Mouse (Mus musculus): Measurements from ENCODE around the gene Selplg. TPM values are rescaled to one million over a fixed set of nuclear protein-coding genes. Genes with fewer than 3 reads are reported as not detected.
"Not testable (repeated sequence)": the region's sequence is repeated elsewhere in the genome, so short reads cannot be mapped to it uniquely, and the experiment has no call there.

Selplg gene
- polyA plus RNA-seq, 1 experiment from 2014 or later, result 2.3 TPM

GRCm38 (mm10) chr5:113799691-113800090 is 32.8 kb downstream of the Selplg start:
- Histone ChIP-seq H3K27ac (replicated peaks) (no peak overlapping the region), H3K4me1 (peaks cover 8% of the 10 kb centered on the region), H3K36me3 (no peaks in the 10 kb centered on the region), H3K4me3 (replicated peaks) (peak overlapping the region; percentile 22), H3K9ac (replicated peaks) (0 out of 2 replicates have a peak overlapping the region, but pooled peaks have one; percentile 23), H3K9me3 (replicated peaks) (no peaks in the 10 kb centered on the region), H3K4me2 (peak overlapping the region; percentile 27; the same call in 1 of the 2 replicates), H3K27me3 (replicated peaks) (0 out of 2 replicates have a peak, but pooled peaks cover 3% of the 10 kb centered on the region)
- no peak for ATAC-seq (ENCODE audit: low FRiP score)
- 44% methylated on average over 5 of the region's 5 CpGs for WGBS

DNA sequence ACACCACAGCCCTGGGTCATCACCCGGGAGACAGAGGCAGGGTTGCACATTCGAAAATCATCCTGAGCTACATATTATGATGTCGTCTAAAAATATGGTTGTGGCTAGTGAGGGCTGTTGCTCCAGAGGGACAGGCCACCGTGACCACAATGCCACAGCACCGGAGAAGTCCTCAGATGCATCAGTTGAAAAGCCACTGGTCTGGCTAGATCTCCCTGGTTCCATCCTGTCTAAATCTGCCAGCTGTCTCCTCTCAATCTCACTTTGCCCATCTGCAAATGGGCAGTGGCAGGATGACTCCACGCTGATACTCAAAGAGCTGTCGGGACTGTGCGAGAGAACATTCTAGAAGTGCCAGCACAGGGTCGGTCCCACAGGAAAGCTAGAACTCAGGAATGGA is 33.9 kb downstream of the Selplg start:
- H3K9me3 ChIP-seq (replicated peaks), result no peaks in the 10 kb centered on the region
- H3K9ac ChIP-seq (replicated peaks), result no peak overlapping the region
- H3K4me2 ChIP-seq, result peak overlapping the region; percentile 30
- H3K27ac ChIP-seq (replicated peaks), result no peak overlapping the region
- H3K4me3 ChIP-seq (replicated peaks), result no peak overlapping the region
- peaks cover 8% of the 10 kb centered on the region for H3K4me1 ChIP-seq
- WGBS, result 83% methylated on average over 9 of the region's 9 CpGs
- no peaks in the 10 kb centered on the region for H3K36me3 ChIP-seq
- 0 out of 2 replicates have a peak, but pooled peaks cover 3% of the 10 kb centered on the region for H3K27me3 ChIP-seq (replicated peaks)
- no peak for ATAC-seq (ENCODE audit: low FRiP score)

DNA sequence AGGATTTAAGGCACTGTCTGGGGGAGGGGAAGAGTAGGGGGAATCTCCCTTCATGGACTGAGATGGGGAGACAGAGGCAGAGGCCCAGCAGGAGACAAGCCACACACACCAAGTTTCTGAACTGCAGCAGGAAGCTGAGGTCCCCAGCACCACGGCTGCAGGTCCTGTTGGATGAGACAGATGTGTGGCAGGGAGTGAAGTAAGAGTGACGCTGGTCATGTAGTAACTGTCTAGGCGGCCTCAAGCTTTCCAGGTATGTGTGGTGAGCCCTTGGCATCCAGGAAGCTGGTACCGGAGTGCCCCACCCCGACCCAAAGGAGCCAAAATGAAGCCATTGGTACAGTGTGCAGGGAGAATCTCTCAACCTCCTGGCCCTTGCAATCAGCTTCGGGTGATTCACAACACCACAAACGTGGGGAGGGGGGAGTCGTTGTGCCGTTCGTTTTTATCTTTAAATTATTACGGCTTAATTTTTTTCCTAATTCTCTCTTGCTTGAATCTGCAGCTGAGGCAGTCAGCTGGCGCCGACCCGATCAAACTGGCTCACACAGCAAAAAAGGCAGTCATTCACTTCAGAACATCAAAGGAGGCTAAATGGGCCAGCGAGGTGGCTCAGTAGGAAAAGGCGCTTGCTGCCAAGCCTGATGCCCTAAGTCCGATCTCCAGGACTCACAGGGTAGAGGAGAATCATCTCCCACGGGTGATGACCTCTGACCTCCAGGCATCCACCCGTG is 35.1 kb downstream of the Selplg start:
- H3K4me1 ChIP-seq, result peaks cover 8% of the 10 kb centered on the region
- H3K27ac ChIP-seq (replicated peaks), result no peak overlapping the region
- no peak overlapping the region for H3K4me3 ChIP-seq (replicated peaks)
- H3K27me3 ChIP-seq (replicated peaks), result 0 out of 2 replicates have a peak, but pooled peaks cover 3% of the 10 kb centered on the region
- H3K36me3 ChIP-seq, result no peaks in the 10 kb centered on the region
- no peak overlapping the region for H3K9ac ChIP-seq (replicated peaks)
- H3K4me2 ChIP-seq, result peak overlapping the region; percentile 17
- WGBS, result 11% methylated on average over 19 of the region's 19 CpGs
- ATAC-seq (ENCODE audit: low FRiP score), result no peak
- H3K9me3 ChIP-seq (replicated peaks), result no peaks in the 10 kb centered on the region

DNA sequence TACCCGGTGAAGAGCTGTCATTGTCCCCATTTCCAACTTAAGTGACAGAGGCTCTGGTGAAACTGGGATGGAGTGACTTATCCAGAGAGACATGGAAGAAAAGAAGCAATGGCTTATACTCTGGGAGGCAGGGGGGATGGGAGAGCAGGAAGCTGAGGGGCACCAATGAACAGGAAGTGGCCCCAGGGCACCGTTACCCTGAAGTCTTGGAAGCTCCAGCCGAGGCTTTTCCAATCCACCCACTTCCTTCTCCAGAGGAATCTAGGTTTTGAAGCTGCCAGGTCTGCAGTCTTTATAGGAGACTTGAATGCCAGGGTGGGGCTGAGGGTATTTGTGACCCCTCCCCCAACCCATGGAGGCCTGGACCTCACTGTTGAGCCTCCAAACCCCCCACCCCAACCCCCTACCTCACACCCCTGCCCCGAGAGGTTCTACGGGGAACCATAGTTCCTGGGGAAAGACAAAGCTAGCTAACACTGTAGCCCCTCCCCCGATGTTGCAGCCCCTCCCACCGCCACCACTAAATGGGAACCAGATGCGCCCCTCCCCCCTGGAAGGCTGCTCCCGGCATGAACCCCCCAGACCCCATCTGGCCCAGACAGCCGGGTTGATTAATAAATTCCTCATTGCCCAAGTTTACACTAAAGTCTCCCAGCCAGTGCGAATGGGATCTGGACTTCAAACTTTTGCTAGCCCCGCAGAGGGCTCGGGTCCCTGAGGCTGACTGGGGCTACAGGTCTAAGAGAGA is 35.9 kb downstream of the Selplg start:
- Histone ChIP-seq H3K4me2 (peak overlapping the region; percentile 17), H3K4me3 (replicated peaks) (no peak overlapping the region), H3K27ac (replicated peaks) (no peak overlapping the region), H3K9ac (replicated peaks) (no peak overlapping the region), H3K36me3 (no peaks in the 10 kb centered on the region), H3K9me3 (replicated peaks) (no peaks in the 10 kb centered on the region), H3K27me3 (replicated peaks) (0 out of 2 replicates have a peak, but pooled peaks cover 3% of the 10 kb centered on the region), H3K4me1 (peaks cover 8% of the 10 kb centered on the region)
- 7% methylated on average over 13 of the region's 13 CpGs for WGBS
- no peak for ATAC-seq (ENCODE audit: low FRiP score)

GRCm38 (mm10) chr5:113791197-113792095 is 41.0 kb downstream of the Selplg start:
- no peak overlapping the region for H3K4me3 ChIP-seq (replicated peaks)
- no peaks in the 10 kb centered on the region for H3K27me3 ChIP-seq (replicated peaks)
- 88% methylated on average over 16 of the region's 16 CpGs for WGBS
- ATAC-seq (ENCODE audit: low FRiP score), result no peak
- H3K9me3 ChIP-seq (replicated peaks), result no peaks in the 10 kb centered on the region
- H3K27ac ChIP-seq (replicated peaks), result no peak overlapping the region
- peaks cover 13% of the 10 kb centered on the region for H3K4me1 ChIP-seq
- no peaks in the 10 kb centered on the region for H3K36me3 ChIP-seq
- no peak overlapping the region for H3K4me2 ChIP-seq
- no peak overlapping the region for H3K9ac ChIP-seq (replicated peaks)

DNA sequence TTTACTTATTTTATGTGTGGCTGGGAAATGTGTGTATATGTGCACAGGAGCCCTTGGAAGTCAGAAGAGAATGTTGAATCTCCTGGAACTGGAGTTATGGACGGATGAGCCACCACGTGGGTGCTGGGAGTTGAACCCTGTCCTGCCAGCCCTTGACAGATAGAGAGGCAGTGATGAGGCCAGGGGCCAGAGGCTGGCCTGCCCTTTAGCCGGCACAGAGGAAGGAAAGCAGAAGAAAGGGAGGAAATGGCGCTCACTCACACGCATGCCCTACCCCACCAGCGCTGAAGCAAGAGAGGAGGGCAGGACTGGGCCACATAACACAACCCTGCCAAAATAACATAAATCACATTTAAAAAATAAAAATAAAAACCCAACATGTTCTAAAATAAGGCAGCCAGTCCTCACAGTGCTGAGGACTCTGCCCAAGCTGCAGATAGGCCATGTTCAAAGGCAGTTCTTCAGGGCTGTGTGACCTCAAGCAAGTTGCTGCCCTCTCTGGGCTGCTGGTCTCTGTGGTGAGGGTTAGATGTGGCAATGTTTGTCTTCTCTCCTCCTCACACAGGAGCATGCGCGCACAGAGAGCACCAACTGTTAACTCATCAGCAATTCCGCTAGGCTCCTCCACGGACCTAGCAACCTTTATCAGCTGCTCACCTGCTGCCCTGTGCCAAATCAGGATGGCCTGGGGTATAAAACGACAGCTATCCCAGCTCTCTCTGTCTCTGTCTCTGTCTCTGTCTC is 41.8 kb downstream of the Selplg start:
- Histone ChIP-seq H3K9me3 (replicated peaks) (no peaks in the 10 kb centered on the region), H3K27ac (replicated peaks) (no peak overlapping the region), H3K4me3 (replicated peaks) (no peak overlapping the region), H3K27me3 (replicated peaks) (no peaks in the 10 kb centered on the region), H3K9ac (replicated peaks) (no peak overlapping the region), H3K36me3 (no peaks in the 10 kb centered on the region), H3K4me2 (no peak overlapping the region), H3K4me1 (peaks cover 13% of the 10 kb centered on the region)
- WGBS, result 76% methylated on average over 11 of the region's 11 CpGs
- no peak for ATAC-seq (ENCODE audit: low FRiP score)

DNA sequence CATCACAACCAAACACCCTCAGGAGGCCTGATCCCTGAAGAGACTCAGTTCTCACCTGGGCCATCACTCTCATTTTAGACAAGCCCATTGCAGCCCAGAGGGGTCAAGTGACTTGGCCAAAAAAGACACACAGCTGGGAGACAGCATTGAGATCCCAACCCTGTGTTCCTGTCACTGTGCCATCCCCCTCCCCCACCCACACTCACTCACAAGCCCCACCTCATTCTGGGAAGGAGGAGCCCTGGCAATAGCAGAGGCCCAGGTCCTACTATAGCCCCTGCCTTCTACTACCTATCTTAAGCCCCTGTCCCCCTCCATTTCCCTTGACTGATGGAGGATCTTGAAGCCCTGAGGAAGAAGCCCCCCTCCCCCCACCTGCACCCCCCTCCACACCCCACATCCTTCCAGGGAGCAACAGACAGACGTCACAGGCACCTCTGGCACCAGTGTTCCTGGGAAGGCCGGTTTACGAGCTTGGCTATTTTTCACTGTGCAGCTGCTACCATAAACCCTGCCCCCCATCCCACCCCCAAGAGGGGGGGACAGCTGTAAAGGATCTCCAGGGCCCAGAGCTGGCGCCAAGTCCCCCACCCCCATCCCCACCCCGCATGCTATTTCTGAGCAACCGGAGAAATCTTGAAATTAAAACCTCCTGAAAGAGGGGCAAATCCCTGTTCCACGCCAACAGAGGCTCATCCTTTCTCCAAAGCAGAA is 43.2 kb downstream of the Selplg start:
- Histone ChIP-seq H3K4me3 (replicated peaks) (no peak overlapping the region), H3K9ac (replicated peaks) (no peak overlapping the region; the same call in 1 of the 2 replicates)
- ATAC-seq (ENCODE audit: low FRiP score), result no peak

DNA sequence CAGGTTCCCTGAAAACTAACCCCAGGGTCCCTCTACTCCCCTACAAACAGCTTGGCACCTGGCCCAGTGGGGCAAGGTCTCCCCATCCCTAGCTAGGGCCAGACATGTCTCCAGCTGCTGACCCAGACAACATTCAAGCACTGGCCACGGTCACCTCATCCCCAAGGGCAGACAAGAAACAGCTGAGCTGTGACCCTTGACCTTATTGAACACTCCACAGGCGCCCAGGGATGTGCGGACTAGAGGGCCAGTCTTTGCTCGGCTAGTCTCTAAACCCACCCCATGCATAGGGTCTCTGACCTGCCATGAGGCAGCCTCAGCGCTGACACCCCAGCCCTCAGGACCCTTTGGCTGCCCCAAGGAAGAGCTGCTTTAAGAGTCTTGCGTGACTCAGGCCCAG is 43.8 kb downstream of the Selplg start:
- H3K9me3 ChIP-seq (replicated peaks), result no peaks in the 10 kb centered on the region
- 31% methylated on average over 6 of the region's 6 CpGs for whole genome bisulfite sequencing
- no peak for ATAC-seq (ENCODE audit: low FRiP score)
- peaks cover 13% of the 10 kb centered on the region for H3K4me1 ChIP-seq
- no peak overlapping the region for H3K4me3 ChIP-seq (replicated peaks)
- no peak overlapping the region for H3K4me2 ChIP-seq
- H3K27ac ChIP-seq (replicated peaks), result 0 out of 2 replicates have a peak overlapping the region, but pooled peaks have one; percentile 18
- H3K36me3 ChIP-seq, result no peaks in the 10 kb centered on the region
- H3K27me3 ChIP-seq (replicated peaks), result 0 out of 2 replicates have a peak, but pooled peaks cover 2% of the 10 kb centered on the region
- no peak overlapping the region for H3K9ac ChIP-seq (replicated peaks)

More for the DNA sequence above, 43.2 kb downstream of the Selplg start:
- H3K9me3 ChIP-seq (replicated peaks), result no peaks in the 10 kb centered on the region
- no peaks in the 10 kb centered on the region for H3K36me3 ChIP-seq
- WGBS, result 13% methylated on average over 7 of the region's 7 CpGs
- no peak overlapping the region for H3K4me2 ChIP-seq
- H3K27ac ChIP-seq (replicated peaks), result 0 out of 2 replicates have a peak overlapping the region, but pooled peaks have one; percentile 18
- H3K27me3 ChIP-seq (replicated peaks), result no peaks in the 10 kb centered on the region
- peaks cover 13% of the 10 kb centered on the region for H3K4me1 ChIP-seq

DNA sequence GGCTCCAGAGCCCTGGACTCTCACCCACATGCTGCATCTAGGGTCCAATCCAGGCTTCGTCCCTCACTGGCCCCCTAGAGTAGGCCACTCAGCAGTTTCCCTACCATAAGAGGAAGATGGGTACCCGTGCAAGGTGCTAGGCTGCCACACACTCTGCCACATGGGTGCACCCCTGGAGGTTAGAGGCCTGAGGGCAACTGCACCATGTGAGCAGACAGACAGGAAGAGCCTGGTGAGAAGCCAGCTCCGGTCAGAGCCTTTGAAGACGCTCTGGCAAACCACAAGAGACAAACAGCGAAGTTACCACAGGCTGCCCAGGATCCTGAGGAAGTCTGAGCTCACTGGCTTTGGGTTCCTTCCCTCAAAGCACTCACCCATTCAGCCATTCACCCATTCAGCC is 45.5 kb downstream of the Selplg start:
- peaks cover 15% of the 10 kb centered on the region for H3K4me1 ChIP-seq
- ATAC-seq (ENCODE audit: low FRiP score), result no peak
- H3K36me3 ChIP-seq, result no peaks in the 10 kb centered on the region
- no peak overlapping the region for H3K9ac ChIP-seq (replicated peaks)
- peaks cover 9% of the 10 kb centered on the region; the same call in 1 of the 2 replicates for H3K27me3 ChIP-seq (replicated peaks)
- H3K27ac ChIP-seq (replicated peaks), result no peak overlapping the region
- no peak overlapping the region for H3K4me3 ChIP-seq (replicated peaks)
- no peaks in the 10 kb centered on the region for H3K9me3 ChIP-seq (replicated peaks)
- H3K4me2 ChIP-seq, result no peak overlapping the region
- WGBS, result 78% methylated on average over 5 of the region's 5 CpGs

DNA sequence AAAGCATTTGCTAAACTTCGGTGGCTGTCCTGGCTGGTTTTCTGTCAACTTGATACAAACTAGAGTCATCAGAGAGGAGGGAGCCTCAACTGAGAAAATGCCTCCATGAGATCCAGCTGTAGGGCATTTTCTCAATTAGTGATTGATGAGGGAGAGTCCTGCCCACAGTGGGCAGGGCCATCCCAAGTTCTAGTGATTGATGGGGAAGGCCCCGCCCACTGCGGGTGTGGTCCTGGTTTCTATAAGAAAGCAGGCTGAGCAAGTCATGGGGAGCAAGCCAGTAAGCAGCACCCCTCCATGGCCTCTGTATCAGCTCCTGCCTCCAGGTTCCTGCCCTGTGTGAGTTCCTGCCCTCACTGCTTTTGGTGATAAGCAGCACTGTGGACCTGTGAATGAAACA is 48.3 kb downstream of the Selplg start:
- not testable (repeated sequence) for H3K27me3 ChIP-seq (replicated peaks); ATAC-seq (ENCODE audit: low FRiP score); H3K9me3 ChIP-seq (replicated peaks); H3K36me3 ChIP-seq; H3K4me2 ChIP-seq; H3K27ac ChIP-seq (replicated peaks); H3K4me1 ChIP-seq; H3K9ac ChIP-seq (replicated peaks); H3K4me3 ChIP-seq (replicated peaks)
- WGBS, result 42% methylated on average over 3 of the region's 3 CpGs

All from neural tube, embryonic 15.5 days (tissue).